Mouse (Mus musculus) layer of hippocampus, adult 9-11 months (tissue): ENCODE measurements around the gene Uggt2.

ENCODE experiments used
- DNase-seq: peaks from one replicate; pipeline ENCODE4 v3.0.0; 2022

Uggt2 gene

GRCm38 (mm10) chr14:119098851-119099569 lies at the start of gene Uggt2:
TSS of gene Uggt2 (minus strand) at chr14:119099430.
- peak; percentile 75 for DNase-seq

- no peak for DNase-seq
Measured at GRCm38 (mm10) chr14:119139381-119139950, 40.2 kb upstream of the Uggt2 start.

- no peak for DNase-seq
Measured at GRCm38 (mm10) chr14:119138786-119139100, 39.5 kb upstream of the Uggt2 start.

- DNase-seq = no peak
Measured at GRCm38 (mm10) chr14:119137906-119138785, 38.9 kb upstream of the Uggt2 start, which contains the start of gene Hs6st3. TSS of gene Hs6st3 (plus strand) at chr14:119138341.

- peak; percentile 90 for DNase-seq
Measured at GRCm38 (mm10) chr14:119137512-119137905, 38.3 kb upstream of the Uggt2 start.

- no peak for DNase-seq
Measured at GRCm38 (mm10) chr14:119127330-119127729, 28.1 kb upstream of the Uggt2 start.

GRCm38 (mm10) chr14:119125840-119126239 lies 26.6 kb upstream of the Uggt2 start:
- DNase-seq = no peak

GRCm38 (mm10) chr14:119124061-119124460 lies 24.8 kb upstream of the Uggt2 start:
- DNase-seq = no peak

GRCm38 (mm10) chr14:119123582-119123981 lies 24.4 kb upstream of the Uggt2 start:
- DNase-seq = no peak

- no peak for DNase-seq
Measured at GRCm38 (mm10) chr14:119112558-119112957, 13.3 kb upstream of the Uggt2 start.

GRCm38 (mm10) chr14:119109776-119110218 lies 10.6 kb upstream of the Uggt2 start:
- DNase-seq = no peak

- no peak for DNase-seq
Measured at GRCm38 (mm10) chr14:119108776-119109301, 9.6 kb upstream of the Uggt2 start.

- peak; percentile 9 for DNase-seq
Measured at GRCm38 (mm10) chr14:119107591-119107990, 8.4 kb upstream of the Uggt2 start.

- DNase-seq = no peak
Measured at GRCm38 (mm10) chr14:119099570-119099891, 301 bp upstream of the Uggt2 start.

GRCm38 (mm10) chr14:119061811-119062210 lies 37.4 kb downstream of the Uggt2 start:
- no peak for DNase-seq

GRCm38 (mm10) chr14:119060682-119061081 lies 38.5 kb downstream of the Uggt2 start:
- peak; percentile 39 for DNase-seq

GRCm38 (mm10) chr14:119057014-119057413 lies 42.2 kb downstream of the Uggt2 start:
- no peak for DNase-seq

GRCm38 (mm10) chr14:119052969-119053368 lies 46.3 kb downstream of the Uggt2 start:
- no peak for DNase-seq

GRCm38 (mm10) chr14:119052361-119052760 lies 46.9 kb downstream of the Uggt2 start:
- no peak for DNase-seq

GRCm38 (mm10) chr14:119043765-119044164 lies 55.5 kb downstream of the Uggt2 start:
- no peak for DNase-seq

GRCm38 (mm10) chr14:119040253-119040652 lies 59.0 kb downstream of the Uggt2 start:
- DNase-seq = peak; percentile 21

- no peak for DNase-seq
Measured at GRCm38 (mm10) chr14:119037755-119038154, 61.5 kb downstream of the Uggt2 start.

- no peak for DNase-seq
Measured at GRCm38 (mm10) chr14:119037076-119037683, 62.0 kb downstream of the Uggt2 start.
